Mouse (Mus musculus) stomach, embryonic 15.5 days (tissue): ENCODE data around the gene Ninj2. TPM values are rescaled to one million over a fixed set of nuclear protein-coding genes. Genes with fewer than 3 reads are reported as not detected.

Source experiments
- ATAC-seq: fragments of 200-750 bp; cut with Nextera tagmentation; 2 replicates; pipeline ENCODE4 v1.8.0; 2017; ENCODE audit warnings: low read depth, moderate number of reproducible peaks, moderate TSS enrichment; ENCODE audit not compliant: insufficient read depth, low FRiP score
- H3K27ac ChIP-seq: fragments of 300-500 bp; sonication (generic); 2 replicates; pipeline ENCODE4 v1.5.1; 2015; ENCODE audit warnings: mild to moderate bottlenecking, inconsistent platforms
- H3K27me3 ChIP-seq: fragments of 300-500 bp; sonication (generic); replicated peaks from 2 replicates; pipeline ENCODE4 v1.6.1; 2015; ENCODE audit warnings: inconsistent platforms
- H3K36me3 ChIP-seq: fragments of 300-500 bp; sonication (generic); 2 replicates; pipeline ENCODE4 v1.6.1; 2015; ENCODE audit warnings: inconsistent platforms
- H3K4me1 ChIP-seq: fragments of 300-500 bp; sonication (generic); 2 replicates; pipeline ENCODE4 v1.6.1; 2015; ENCODE audit warnings: inconsistent platforms
- H3K4me2 ChIP-seq: fragments of 300-500 bp; sonication (generic); 2 replicates; pipeline ENCODE4 v1.6.1; 2015; ENCODE audit warnings: mild to moderate bottlenecking, inconsistent platforms
- H3K4me3 ChIP-seq: fragments of 300-500 bp; sonication (generic); replicated peaks from 2 replicates; pipeline ENCODE4 v1.5.1; 2015; ENCODE audit warnings: inconsistent platforms
- H3K9ac ChIP-seq: fragments of 300-500 bp; sonication (generic); 2 replicates; pipeline ENCODE4 v1.6.1; 2015; ENCODE audit warnings: inconsistent platforms
- H3K9me3 ChIP-seq: fragments of 300-500 bp; sonication (generic); 2 replicates; pipeline ENCODE4 v1.6.1; 2016; ENCODE audit warnings: inconsistent platforms
- WGBS: fragments of 180-500 bp; shearing (Covaris S2); methylation state at CpG from one replicate; pipeline ENCODE4 v1.1.7; 2015; 5-methylcytosine and 5-hydroxymethylcytosine counted together
- polyA plus RNA-seq: library from polyadenylated mRNA; unstranded; fragments of >200 nt; fragmentation: Nextera tagmentation; extraction: Ambion mirVana; gene quantifications from 2 replicates; pipeline ENCODE4 v1.2.1, GENCODE M21; 2015

The Ninj2 gene
- polyA plus RNA-seq, 1 experiment from 2014 or later, result not detected

- H3K9ac ChIP-seq, result no peak overlapping the region
- H3K36me3 ChIP-seq, result no peaks in the 10 kb centered on the region
- no peak overlapping the region for H3K4me3 ChIP-seq
- no peak overlapping the region for H3K27ac ChIP-seq
- H3K4me1 ChIP-seq, result no peaks in the 10 kb centered on the region
- no peaks in the 10 kb centered on the region for H3K9me3 ChIP-seq
- no peaks in the 10 kb centered on the region for H3K27me3 ChIP-seq
- 84% methylated on average over 2 of the region's 2 CpGs for WGBS
- no peak overlapping the region for H3K4me2 ChIP-seq
- no peak for ATAC-seq
Observed at GRCm38 (mm10) chr6:120219281-120219680, 126.1 kb downstream of the Ninj2 start.

DNA sequence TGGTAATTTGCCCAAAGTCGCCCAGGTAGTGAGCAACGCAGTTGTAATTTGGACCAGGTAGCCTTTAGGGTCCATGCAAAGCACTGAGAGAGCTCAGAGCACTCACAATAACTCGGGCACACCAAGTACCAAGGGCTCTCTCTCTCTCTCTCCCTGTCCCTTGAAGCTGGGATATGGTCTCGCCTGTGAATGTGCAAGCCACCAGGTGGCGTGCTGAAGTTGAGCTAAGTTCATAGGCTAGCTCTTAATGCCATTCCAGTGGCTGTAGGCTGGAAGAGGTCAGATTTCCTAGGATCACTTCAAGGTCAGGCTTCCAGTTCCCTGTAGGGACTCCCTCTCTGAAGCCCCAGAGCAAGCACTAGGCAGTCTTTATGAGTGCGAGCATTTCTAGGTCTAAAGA, 129.5 kb downstream of the Ninj2 start:
- H3K27me3 ChIP-seq, result no peaks in the 10 kb centered on the region
- ATAC-seq, result no peak
- H3K36me3 ChIP-seq, result no peaks in the 10 kb centered on the region
- H3K4me3 ChIP-seq, result no peak overlapping the region
- H3K27ac ChIP-seq, result no peak overlapping the region
- H3K9ac ChIP-seq, result no peak overlapping the region
- no peak overlapping the region for H3K4me2 ChIP-seq
- no peaks in the 10 kb centered on the region for H3K4me1 ChIP-seq
- WGBS, result 31% methylated on average over 6 of the region's 6 CpGs
- no peaks in the 10 kb centered on the region for H3K9me3 ChIP-seq

- Histone ChIP-seq H3K4me2 (no peak overlapping the region), H3K9ac (no peak overlapping the region), H3K36me3 (no peaks in the 10 kb centered on the region), H3K4me1 (no peaks in the 10 kb centered on the region), H3K27ac (no peak overlapping the region), H3K4me3 (no peak overlapping the region), H3K27me3 (no peaks in the 10 kb centered on the region), H3K9me3 (no peaks in the 10 kb centered on the region)
- no peak for ATAC-seq
- 55% methylated on average over 6 of the region's 6 CpGs for WGBS
Observed at GRCm38 (mm10) chr6:120225355-120225754, 132.2 kb downstream of the Ninj2 start.

DNA sequence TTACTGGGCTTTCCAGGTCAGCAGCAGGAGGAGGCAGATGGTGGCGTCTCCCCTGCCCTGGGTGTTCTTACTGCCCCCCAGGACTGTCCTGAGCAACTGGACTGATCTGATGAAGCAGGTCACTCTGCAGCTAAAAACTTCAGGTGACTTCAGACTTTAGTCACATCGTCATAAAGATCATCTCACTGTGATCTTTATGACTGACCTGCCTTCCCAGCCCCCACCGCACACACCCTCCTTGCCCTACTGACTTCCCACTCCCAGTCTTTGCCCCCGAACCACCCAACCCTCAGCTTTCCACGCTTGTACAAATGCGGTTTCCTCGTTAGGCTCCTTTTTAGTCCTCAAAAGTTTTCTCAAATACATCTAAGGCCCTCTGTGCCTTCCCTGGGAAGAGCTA, 133.9 kb downstream of the Ninj2 start:
- H3K4me1 ChIP-seq, result no peaks in the 10 kb centered on the region
- no peak overlapping the region for H3K27ac ChIP-seq
- no peaks in the 10 kb centered on the region for H3K36me3 ChIP-seq
- H3K9ac ChIP-seq, result no peak overlapping the region
- no peaks in the 10 kb centered on the region for H3K27me3 ChIP-seq
- 82% methylated on average over 7 of the region's 7 CpGs for WGBS
- no peaks in the 10 kb centered on the region for H3K9me3 ChIP-seq
- no peak overlapping the region for H3K4me3 ChIP-seq
- H3K4me2 ChIP-seq, result no peak overlapping the region
- ATAC-seq, result no peak

DNA sequence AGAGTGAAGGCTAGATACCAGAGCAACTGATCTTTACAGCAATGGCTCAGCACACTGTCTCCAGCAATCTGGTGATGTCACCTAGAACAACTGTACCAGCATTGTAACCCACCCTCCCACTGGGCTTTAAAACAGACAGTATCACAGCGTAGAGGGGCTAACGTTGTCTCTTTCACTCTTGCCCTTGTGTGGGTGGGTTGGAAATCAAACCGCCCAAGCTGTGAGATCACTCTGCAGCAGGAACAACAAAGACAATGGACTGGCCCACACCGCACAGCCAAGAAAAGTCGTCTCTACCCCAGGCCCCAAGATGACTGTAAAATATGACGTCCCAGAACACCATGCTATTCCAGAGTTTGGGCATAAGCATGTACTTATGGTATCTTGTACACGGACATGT, 136.7 kb downstream of the Ninj2 start:
- Histone ChIP-seq H3K9me3 (no peaks in the 10 kb centered on the region), H3K27ac (no peak overlapping the region), H3K4me3 (no peak overlapping the region), H3K4me2 (no peak overlapping the region), H3K36me3 (no peaks in the 10 kb centered on the region), H3K9ac (no peak overlapping the region), H3K27me3 (no peaks in the 10 kb centered on the region), H3K4me1 (no peaks in the 10 kb centered on the region)
- ATAC-seq, result no peak
- WGBS, result 77% methylated on average over 7 of the region's 7 CpGs

DNA sequence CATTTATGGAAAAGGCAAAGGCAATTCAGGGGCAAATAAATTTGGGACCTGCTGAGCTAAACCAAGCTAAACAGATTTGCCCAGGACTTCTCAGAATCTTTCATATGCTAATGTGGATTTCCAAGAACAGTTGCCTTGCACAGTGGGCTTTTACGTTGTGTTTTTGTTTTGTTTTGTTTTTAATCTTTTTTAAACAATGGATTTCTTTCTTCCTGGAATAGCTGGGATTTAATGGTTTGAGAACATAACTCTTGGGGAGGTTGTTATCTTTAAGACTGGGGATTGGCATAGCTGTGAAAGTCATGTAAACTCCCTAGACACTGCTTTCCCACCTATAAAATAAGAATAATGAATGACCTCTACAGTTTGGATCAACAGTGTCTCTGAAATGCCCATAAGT, 137.3 kb downstream of the Ninj2 start:
- Histone ChIP-seq H3K4me1 (no peaks in the 10 kb centered on the region), H3K9me3 (no peaks in the 10 kb centered on the region), H3K4me3 (no peak overlapping the region), H3K9ac (no peak overlapping the region), H3K27me3 (no peaks in the 10 kb centered on the region), H3K36me3 (no peaks in the 10 kb centered on the region), H3K27ac (no peak overlapping the region), H3K4me2 (no peak overlapping the region)
- 40% methylated on average over 1 of the region's 1 CpGs for WGBS
- no peak for ATAC-seq

DNA sequence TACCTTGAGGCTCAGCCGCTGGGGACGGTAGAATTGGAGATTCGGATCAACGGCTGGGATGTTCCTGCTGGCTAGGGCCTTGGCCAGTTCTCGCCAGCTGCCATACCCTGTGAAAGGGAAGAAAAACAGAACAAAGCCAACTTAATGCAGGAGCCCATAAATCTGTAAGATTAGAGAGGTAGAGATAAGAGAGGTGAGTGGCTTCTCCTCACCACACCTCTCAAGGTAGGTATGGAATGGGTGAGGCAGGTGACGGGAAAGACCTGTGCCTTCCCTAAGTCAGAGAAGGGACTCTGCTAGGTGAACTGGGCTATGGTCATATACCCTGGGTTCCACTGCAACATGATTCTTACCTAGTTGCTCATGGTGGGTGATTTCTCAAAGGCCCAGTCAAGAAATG, 139.7 kb downstream of the Ninj2 start:
- H3K9me3 ChIP-seq, result no peaks in the 10 kb centered on the region
- no peak overlapping the region for H3K27ac ChIP-seq
- no peaks in the 10 kb centered on the region for H3K36me3 ChIP-seq
- 79% methylated on average over 6 of the region's 6 CpGs for WGBS
- no peak overlapping the region for H3K9ac ChIP-seq
- H3K4me1 ChIP-seq, result no peaks in the 10 kb centered on the region
- no peak for ATAC-seq
- H3K4me3 ChIP-seq, result no peak overlapping the region
- H3K4me2 ChIP-seq, result no peak overlapping the region
- no peaks in the 10 kb centered on the region for H3K27me3 ChIP-seq

DNA sequence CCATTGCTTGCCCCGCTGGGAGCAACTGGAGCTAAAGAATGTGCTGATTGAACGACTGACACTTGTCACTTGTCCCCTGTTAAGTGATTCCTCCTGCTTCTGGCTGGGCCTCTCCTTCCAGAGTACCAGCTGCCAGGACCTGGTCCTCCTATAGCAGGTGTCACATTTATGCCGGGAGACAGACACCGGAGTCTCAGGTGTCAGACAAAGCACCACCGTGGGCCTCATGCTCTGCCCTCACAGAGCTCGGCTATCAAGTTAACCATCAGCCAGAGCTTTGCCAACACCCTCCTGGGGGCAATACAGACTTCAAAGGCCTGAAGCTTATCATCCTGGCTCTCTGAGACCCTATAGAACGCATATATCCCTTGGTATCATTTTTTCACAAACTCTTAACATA, 142.7 kb downstream of the Ninj2 start:
- Histone ChIP-seq H3K9ac (no peak overlapping the region), H3K4me2 (no peak overlapping the region), H3K27ac (no peak overlapping the region), H3K27me3 (no peaks in the 10 kb centered on the region), H3K4me1 (no peaks in the 10 kb centered on the region), H3K36me3 (no peaks in the 10 kb centered on the region), H3K4me3 (no peak overlapping the region), H3K9me3 (no peaks in the 10 kb centered on the region)
- WGBS, result 48% methylated on average over 7 of the region's 7 CpGs
- ATAC-seq, result no peak

DNA sequence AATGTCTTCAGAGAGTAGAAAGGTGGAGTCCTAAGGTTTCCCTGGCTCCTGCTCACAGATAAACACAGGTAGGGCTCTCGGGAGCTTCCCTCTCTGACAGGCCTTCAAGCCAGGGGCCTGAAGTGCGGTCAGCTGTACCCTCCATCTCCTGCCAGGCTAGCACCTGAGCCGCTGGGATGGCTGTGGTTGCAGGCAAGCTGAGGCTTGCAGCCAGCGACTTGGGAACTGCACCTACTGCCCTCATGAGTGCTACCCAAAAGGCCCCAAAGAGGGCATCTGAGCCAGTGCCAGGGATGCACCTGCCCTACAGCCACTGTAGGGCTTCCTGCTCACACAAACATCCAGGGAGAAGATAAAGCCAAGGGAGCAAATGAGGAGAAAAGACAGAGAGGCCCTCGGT, 147.3 kb downstream of the Ninj2 start:
- H3K27me3 ChIP-seq, result no peaks in the 10 kb centered on the region
- no peaks in the 10 kb centered on the region for H3K36me3 ChIP-seq
- no peak overlapping the region; the same call in 1 of the 2 replicates for H3K27ac ChIP-seq
- WGBS, result 64% methylated on average over 5 of the region's 5 CpGs
- H3K4me2 ChIP-seq, result no peak overlapping the region
- no peaks in the 10 kb centered on the region for H3K9me3 ChIP-seq
- no peaks in the 10 kb centered on the region for H3K4me1 ChIP-seq
- no peak overlapping the region for H3K9ac ChIP-seq
- ATAC-seq, result no peak
- no peak overlapping the region for H3K4me3 ChIP-seq

DNA sequence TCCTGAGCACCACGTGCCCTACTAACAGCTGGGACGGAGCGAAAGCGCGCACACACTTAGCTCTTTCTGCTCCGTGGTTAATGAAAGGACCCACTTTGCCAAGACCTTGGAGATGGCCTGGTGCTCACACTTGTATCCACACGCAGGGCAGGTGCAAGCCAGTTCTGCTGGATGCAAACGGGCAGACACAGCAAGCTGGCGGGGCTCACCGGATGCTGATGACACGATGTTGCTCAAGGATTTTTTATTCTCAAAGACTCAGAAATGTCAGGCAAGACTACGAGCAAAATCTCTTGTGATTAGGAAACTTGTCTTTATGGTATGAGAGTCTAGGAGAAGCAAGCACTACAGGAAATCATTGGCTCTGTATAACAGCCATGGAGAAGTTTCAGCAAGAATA, 148.3 kb downstream of the Ninj2 start:
- Histone ChIP-seq H3K4me2 (no peak overlapping the region), H3K27me3 (no peaks in the 10 kb centered on the region), H3K27ac (no peak overlapping the region), H3K4me3 (no peak overlapping the region), H3K4me1 (no peaks in the 10 kb centered on the region), H3K36me3 (no peaks in the 10 kb centered on the region), H3K9me3 (no peaks in the 10 kb centered on the region), H3K9ac (no peak overlapping the region)
- WGBS, result 81% methylated on average over 12 of the region's 12 CpGs
- no peak for ATAC-seq

- H3K36me3 ChIP-seq, result no peaks in the 10 kb centered on the region
- H3K4me3 ChIP-seq, result no peak overlapping the region
- no peak overlapping the region for H3K9ac ChIP-seq
- no peaks in the 10 kb centered on the region for H3K9me3 ChIP-seq
- no peak for ATAC-seq
- no peaks in the 10 kb centered on the region for H3K4me1 ChIP-seq
- 63% methylated on average over 8 of the region's 8 CpGs for WGBS
- no peak overlapping the region for H3K27ac ChIP-seq
- no peak overlapping the region for H3K4me2 ChIP-seq
- no peaks in the 10 kb centered on the region for H3K27me3 ChIP-seq
Observed at GRCm38 (mm10) chr6:120242530-120242929, 149.4 kb downstream of the Ninj2 start.

- Histone ChIP-seq H3K4me3 (no peak overlapping the region), H3K27me3 (no peaks in the 10 kb centered on the region), H3K9ac (no peak overlapping the region), H3K27ac (no peak overlapping the region), H3K9me3 (no peaks in the 10 kb centered on the region), H3K36me3 (no peaks in the 10 kb centered on the region), H3K4me2 (no peak overlapping the region), H3K4me1 (no peaks in the 10 kb centered on the region)
- 70% methylated on average over 8 of the region's 8 CpGs for WGBS
- no peak for ATAC-seq
Observed at GRCm38 (mm10) chr6:120243250-120243649, 150.1 kb downstream of the Ninj2 start.

- Histone ChIP-seq H3K27ac (no peak overlapping the region), H3K4me1 (no peaks in the 10 kb centered on the region), H3K4me3 (no peak overlapping the region), H3K9ac (no peak overlapping the region), H3K36me3 (no peaks in the 10 kb centered on the region), H3K4me2 (no peak overlapping the region), H3K27me3 (no peaks in the 10 kb centered on the region), H3K9me3 (no peaks in the 10 kb centered on the region)
- 77% methylated on average over 5 of the region's 5 CpGs for WGBS
- no peak for ATAC-seq
Observed at GRCm38 (mm10) chr6:120246676-120247075, 153.5 kb downstream of the Ninj2 start.
